Mouse (Mus musculus): ENCODE results near the gene Bcr.

Gene Bcr

DNA sequence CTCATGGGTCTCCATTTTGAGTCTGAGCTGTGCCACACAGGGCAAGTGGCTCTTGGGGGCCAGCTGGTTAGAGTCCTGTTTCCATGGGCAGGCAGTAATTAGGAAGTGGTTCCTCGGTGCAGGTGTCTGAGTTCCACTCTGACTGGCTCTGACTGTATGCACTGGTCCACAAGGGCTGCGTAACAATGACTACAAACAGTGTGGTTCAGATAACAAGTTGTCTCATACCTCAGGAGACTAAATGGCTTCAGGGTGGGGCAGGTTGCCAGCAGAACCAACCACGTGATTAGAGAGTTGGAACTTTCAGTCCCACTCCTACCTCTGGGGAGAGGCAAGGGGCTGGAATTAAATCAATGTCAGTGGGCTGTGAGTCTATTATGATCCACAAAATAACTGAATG lies 59.0 kb downstream of the Bcr start:
- in situ Hi-C loops (cut with MboI; ENCODE audit: unreplicated experiment in 2 of 2): no loop called here

DNA sequence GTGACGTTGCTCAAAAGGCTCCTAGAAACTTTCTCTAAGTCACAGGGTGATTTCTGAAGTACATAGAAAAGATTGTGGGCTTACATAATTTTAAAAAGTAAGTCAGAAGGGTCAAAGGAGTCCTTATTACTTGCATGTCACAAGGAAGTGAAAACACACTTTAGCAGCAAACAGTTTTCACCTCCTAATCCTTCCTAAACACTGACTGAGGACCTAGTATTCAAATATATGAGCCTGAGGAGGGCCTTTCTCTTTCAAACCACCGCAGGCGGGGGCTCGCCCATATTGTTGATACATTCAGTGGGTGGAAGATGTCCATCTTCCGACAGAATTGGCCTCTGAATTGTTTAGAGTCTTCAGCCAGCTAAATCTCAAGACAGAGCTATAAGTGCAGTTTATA lies 59.8 kb downstream of the Bcr start:
- in situ Hi-C loops (cut with MboI; ENCODE audit: unreplicated experiment in 2 of 2): no loop called here

GRCm38 (mm10) chr10:75121028-75121427 lies 60.6 kb downstream of the Bcr start:
- in situ Hi-C loops (cut with MboI; ENCODE audit: unreplicated experiment in 2 of 2): no loop called here

- in situ Hi-C loops (cut with MboI; ENCODE audit: unreplicated experiment in 2 of 2): no loop called here
These were observed 65.2 kb downstream of the Bcr start for GRCm38 (mm10) chr10:75125577-75125976.

- in situ Hi-C loops (cut with MboI; ENCODE audit: unreplicated experiment in 2 of 2): no loop called here
These were observed 68.9 kb downstream of the Bcr start for GRCm38 (mm10) chr10:75129283-75129710.

GRCm38 (mm10) chr10:75130372-75131046 lies 70.1 kb downstream of the Bcr start:
- in situ Hi-C loops (cut with MboI; ENCODE audit: unreplicated experiment in 2 of 2): loop anchor here (10.0 kb wide), 1 partner anchor 66 kb away; the partner anchor contains the start of gene Bcr (in 2 of the 2)

GRCm38 (mm10) chr10:75131625-75132024 lies 71.2 kb downstream of the Bcr start:
- in situ Hi-C loops (cut with MboI; ENCODE audit: unreplicated experiment in 2 of 2): loop anchor here (10.0 kb wide), 1 partner anchor 67 kb away; the partner anchor contains the start of gene Bcr (in 2 of the 2)

GRCm38 (mm10) chr10:75134861-75135517 lies 74.6 kb downstream of the Bcr start:
- in situ Hi-C loops (cut with MboI; ENCODE audit: unreplicated experiment in 2 of 2): loop anchor here (10.0 kb wide), 1 partner anchor 70 kb away; the partner anchor contains the start of gene Bcr (in 2 of the 2)

GRCm38 (mm10) chr10:75135518-75136162 lies 75.2 kb downstream of the Bcr start:
- in situ Hi-C loops (cut with MboI; ENCODE audit: unreplicated experiment in 2 of 2): loop anchor here (10.0 kb wide), 1 partner anchor 71 kb away; the partner anchor contains the start of gene Bcr (in 2 of the 2)

DNA sequence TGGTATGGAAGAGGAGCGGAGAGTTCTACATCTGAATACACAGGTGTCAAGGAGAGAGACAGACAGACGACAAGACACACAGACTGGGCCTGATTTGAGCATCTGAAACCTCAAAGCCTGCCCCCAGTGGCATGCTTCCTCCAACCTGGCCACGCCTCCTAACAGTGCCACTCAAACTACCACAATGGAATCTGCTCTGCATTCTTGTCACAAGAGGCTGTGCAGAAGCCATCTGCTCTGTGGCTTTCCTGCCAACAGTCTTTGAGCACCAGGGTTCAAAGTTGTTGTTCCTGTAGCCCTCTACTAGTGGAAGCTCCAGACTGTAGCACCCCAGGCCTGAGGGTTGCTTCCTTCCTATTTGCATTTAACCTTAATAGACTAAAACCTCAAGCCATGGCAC lies 76.8 kb downstream of the Bcr start:
- in situ Hi-C loops (cut with MboI; ENCODE audit: unreplicated experiment in 2 of 2): loop anchor here (10.0 kb wide), 1 partner anchor 72 kb away; the partner anchor contains the start of gene Bcr (in 2 of the 2)

DNA sequence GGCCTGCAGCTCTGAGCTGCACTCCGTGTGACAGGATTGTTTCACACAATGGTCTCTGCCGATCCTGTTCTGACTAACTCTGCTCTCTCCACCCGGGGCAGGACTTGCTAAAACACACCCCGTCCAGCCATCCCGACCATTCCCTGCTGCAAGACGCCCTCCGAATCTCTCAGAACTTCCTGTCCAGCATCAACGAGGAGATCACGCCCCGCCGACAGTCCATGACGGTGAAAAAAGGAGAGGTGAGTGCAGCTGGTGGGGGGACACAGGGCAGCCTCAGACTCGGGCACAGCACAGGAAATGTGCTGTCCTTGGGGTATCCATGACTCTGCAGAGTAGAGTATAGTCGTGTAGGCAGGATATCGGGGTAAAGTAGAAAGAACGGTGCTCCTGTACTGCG lies 84.8 kb downstream of the Bcr start:
- in situ Hi-C loops (cut with MboI; ENCODE audit: unreplicated experiment in 2 of 2): no loop called here

- in situ Hi-C loops (cut with MboI; ENCODE audit: unreplicated experiment in 2 of 2): no loop called here
These were observed 85.6 kb downstream of the Bcr start for GRCm38 (mm10) chr10:75146001-75146400.

DNA sequence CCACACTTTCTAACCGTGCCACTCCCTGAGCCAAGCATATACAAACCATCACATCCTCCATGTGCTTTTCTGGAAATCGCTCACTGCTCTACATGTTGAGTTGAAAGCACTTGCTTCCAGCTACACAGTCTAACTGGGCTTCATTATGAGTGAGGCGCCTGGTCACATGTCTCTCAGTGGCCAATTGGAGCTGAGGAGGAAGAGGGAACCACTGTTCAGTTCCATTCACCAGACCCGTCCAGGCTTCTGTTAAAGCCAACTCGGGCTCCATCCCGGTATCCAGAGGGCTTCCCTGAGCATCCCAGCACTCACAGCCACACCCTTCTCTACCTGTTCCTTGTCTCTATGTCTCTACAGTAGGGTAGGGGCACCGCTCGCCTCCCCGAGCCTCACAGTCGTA lies 86.2 kb downstream of the Bcr start:
- in situ Hi-C loops (cut with MboI; ENCODE audit: unreplicated experiment in 2 of 2): no loop called here

- in situ Hi-C loops (cut with MboI; ENCODE audit: unreplicated experiment in 2 of 2): no loop called here
These were observed 87.9 kb downstream of the Bcr start for GRCm38 (mm10) chr10:75148295-75148694.

DNA sequence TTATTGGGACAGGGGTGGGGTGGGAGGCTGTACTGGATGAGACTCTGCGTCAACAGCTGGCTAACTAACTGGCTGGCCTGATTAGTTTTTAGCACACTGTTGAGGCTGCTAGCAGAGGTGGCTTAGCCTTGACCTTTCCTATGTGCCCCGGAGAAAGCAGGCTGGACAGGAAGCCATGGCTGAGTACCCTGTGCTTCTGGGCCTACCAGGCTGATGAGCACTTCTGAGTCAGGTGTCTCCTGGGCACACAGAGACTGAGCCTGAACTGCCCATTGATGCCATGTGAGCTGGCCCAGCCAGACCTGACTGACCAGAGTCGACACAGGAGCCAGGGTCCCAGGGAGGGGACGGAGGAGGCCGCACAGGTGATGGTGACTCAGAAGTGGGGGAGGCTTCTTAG lies 90.0 kb downstream of the Bcr start:
- in situ Hi-C loops (cut with MboI; ENCODE audit: unreplicated experiment in 2 of 2): loop anchor here (5.0 to 25.0 kb wide), 4 partner anchors 93 to 688 kb away; no protein-coding TSS in a partner anchor

GRCm38 (mm10) chr10:75151311-75151710 lies 90.9 kb downstream of the Bcr start:
- in situ Hi-C loops (cut with MboI; ENCODE audit: unreplicated experiment in 2 of 2): loop anchor here (5.0 to 25.0 kb wide), 4 partner anchors 94 to 689 kb away; no protein-coding TSS in a partner anchor

DNA sequence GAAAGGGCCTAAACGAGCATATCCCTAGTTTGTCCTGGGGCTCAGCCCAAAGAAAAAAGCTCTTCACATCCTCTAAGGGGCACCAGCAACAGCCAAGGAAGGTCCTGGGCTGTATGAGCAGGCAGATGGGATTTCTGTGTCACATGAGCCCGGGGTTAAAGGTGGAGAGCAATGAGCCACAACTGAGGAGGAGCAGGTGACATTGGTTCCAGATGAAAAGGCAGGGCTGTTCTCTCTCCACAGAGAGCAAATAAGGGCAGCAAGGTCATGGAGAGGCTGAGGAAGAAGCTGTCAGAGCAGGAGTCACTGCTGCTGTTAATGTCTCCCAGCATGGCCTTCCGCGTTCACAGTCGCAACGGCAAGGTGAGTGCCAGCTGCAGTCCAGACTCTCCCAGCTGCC lies 96.4 kb downstream of the Bcr start:
- in situ Hi-C loops (cut with MboI; ENCODE audit: unreplicated experiment in 2 of 2): loop anchor here (10.0 to 25.0 kb wide), 2 partner anchors 692 to 695 kb away; no protein-coding TSS in a partner anchor

DNA sequence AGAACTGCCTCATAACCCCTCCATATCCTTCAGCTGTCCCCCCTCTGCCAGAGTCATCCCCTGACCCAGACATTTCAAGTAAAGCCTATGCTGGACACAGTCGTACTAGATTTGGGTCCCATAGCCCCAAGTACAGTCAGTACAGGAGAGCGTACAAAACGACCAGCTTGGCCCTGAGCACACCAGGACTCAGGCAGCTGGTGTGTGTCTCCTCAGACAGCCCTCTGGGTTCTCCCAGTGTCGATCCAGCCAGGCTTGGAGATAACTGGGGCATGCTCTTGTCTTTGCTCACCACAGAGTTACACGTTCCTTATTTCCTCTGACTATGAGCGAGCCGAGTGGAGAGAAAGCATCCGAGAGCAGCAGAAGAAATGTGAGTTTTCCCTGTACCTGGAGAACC lies 97.3 kb downstream of the Bcr start:
- in situ Hi-C loops (cut with MboI; ENCODE audit: unreplicated experiment in 2 of 2): loop anchor here (10.0 to 25.0 kb wide), 2 partner anchors 693 to 695 kb away; no protein-coding TSS in a partner anchor

GRCm38 (mm10) chr10:75158356-75158755 lies 98.0 kb downstream of the Bcr start:
- in situ Hi-C loops (cut with MboI; ENCODE audit: unreplicated experiment in 2 of 2): loop anchor here (10.0 to 25.0 kb wide), 2 partner anchors 694 to 696 kb away; no protein-coding TSS in a partner anchor

- in situ Hi-C loops (cut with MboI; ENCODE audit: unreplicated experiment in 2 of 2): loop anchor here in 1 of 2 experiments (25.0 kb wide), 1 partner anchor 698 kb away; no protein-coding TSS in a partner anchor
These were observed 99.9 kb downstream of the Bcr start for GRCm38 (mm10) chr10:75160171-75160900.

Data from v-Abl transformed pro-B cells (cell line).